Mouse (Mus musculus): ENCODE measurements around the gene Olig2.
"Not testable (repeated sequence)": the region's sequence is repeated elsewhere in the genome, so short reads cannot be mapped to it uniquely, and the experiment has no call there.

Olig2 gene

GRCm38 (mm10) chr16:91226883-91227759, 1.9 kb downstream of the Olig2 start:
- no peak for DNase-seq

DNA sequence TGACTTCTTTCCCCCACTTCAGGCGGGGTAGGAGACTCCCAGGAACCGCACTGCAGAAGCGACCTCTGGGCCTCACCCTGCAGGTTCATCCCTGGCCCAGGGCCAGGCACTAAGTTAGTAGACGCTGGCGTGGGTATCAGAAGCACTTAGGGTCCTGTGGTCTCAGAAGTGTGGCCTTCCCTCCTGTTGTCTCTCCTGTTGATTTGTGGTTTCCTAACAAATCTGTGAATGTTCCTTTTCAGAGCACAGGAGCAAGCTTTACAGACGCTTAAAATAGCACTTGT, 2.4 kb downstream of the Olig2 start:
- DNase-seq, result no peak

- DNase-seq, result no peak
Measured at GRCm38 (mm10) chr16:91228238-91229071, 3.2 kb downstream of the Olig2 start.

GRCm38 (mm10) chr16:91229072-91229348, 3.8 kb downstream of the Olig2 start:
- no peak for DNase-seq

GRCm38 (mm10) chr16:91229643-91230042, 4.4 kb downstream of the Olig2 start:
- DNase-seq, result no peak

- DNase-seq, result no peak
Measured at GRCm38 (mm10) chr16:91231781-91232469, 6.7 kb downstream of the Olig2 start.

GRCm38 (mm10) chr16:91232470-91233240, 7.4 kb downstream of the Olig2 start:
- no peak for DNase-seq

GRCm38 (mm10) chr16:91233241-91233944, 8.1 kb downstream of the Olig2 start:
- no peak for DNase-seq

DNA sequence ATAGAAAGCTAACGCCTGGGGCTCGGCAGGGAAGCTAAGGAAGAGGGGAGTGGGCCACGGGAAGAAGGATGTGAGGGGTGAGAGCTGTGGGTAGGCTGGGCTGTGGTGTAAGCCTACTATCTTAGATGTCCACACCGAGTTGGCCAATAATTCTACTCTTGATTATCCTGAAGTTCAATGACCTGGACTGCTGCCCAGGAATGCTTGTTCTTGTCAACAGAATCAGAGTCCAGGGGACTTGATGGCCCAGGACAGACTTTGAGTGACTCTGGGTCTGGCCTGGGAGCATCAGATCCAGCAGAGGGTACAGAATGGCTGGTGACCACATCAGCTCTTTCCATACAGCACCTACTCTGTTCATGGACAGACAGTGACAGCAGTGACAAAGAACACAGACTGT, 13.8 kb downstream of the Olig2 start:
- no peak for DNase-seq

DNA sequence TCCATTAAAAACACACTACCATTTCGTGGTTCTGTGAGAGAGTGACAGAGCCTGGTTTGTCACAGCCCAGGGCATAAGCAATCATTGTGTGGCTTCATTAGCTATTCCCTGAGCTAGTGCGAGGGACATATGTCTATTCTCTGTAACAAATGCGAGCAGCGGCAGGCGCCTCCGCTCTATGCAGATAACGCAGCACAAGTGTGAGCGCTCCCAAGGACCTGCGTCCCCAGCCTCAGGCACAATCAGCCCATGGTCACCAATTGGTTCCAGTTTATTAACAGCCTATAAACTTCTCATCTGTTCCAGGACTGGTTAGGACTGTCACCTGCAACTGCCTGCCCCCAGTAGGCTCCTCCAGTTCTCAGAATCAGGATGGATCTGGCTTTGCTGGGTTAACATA, 21.0 kb downstream of the Olig2 start:
- DNase-seq, result no peak

DNA sequence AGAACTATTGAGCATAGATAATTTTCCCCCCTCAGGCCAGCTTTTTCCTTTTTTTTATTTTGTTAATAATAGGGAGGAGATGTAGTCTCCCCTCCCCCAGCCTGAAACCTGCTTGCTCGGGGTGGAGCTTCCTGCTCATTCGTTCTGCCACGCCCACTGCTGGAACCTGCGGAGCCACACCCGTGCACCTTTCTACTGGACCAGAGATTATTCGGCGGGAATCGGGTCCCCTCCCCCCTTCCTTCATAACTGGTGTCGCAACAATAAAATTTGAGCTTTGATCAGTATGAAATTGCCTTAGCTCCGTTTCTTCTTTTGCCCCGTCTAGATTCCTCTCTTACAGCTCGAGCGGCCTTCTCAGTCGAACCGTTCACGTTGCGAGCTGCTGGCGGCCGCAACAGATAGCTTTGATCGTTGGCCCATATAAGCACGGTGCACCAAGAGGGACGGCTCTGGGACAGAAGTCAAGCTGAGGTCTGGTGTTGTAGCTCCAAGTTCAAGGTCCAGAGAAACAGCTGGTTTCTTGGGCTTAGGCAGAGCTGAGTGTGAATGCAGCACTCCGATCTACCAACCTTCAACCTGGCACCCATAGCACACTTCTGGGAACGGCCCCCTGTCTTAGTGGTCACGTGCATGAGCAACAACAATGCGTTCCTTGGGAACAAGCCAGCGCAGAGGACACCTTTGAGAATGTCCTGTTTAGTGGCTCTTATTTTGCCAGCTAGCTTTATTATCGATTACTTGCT, 30.3 kb downstream of the Olig2 start:
- not testable (repeated sequence) for DNase-seq

- no peak for DNase-seq
Measured at GRCm38 (mm10) chr16:91258956-91259355, 33.7 kb downstream of the Olig2 start.

GRCm38 (mm10) chr16:91260861-91261260, 35.6 kb downstream of the Olig2 start:
- no peak for DNase-seq

GRCm38 (mm10) chr16:91262467-91263220, 37.4 kb downstream of the Olig2 start:
- no peak for DNase-seq

DNA sequence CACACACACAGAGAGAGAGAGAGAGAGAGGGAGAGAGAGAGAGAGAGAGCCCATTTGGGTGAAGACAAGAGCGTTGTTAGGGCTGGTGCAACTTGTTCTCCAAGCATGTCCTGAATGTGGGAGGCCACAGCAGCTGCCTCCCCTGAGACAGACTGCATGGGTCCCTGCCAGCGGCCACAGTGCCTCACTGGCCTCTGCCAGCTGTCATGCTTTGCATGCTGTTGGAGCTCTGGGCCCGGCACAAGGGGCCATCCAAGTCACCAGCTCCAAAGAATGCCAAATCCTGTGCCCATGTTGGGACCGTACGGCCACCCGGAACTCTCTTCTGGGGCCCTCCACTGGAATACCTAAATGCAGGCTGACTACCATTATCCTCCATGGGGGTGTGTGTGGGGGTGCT, 40.7 kb downstream of the Olig2 start:
- DNase-seq, result peak; percentile 11 to 31

- DNase-seq, result no peak
Measured at GRCm38 (mm10) chr16:91268724-91269452, 43.6 kb downstream of the Olig2 start.

DNA sequence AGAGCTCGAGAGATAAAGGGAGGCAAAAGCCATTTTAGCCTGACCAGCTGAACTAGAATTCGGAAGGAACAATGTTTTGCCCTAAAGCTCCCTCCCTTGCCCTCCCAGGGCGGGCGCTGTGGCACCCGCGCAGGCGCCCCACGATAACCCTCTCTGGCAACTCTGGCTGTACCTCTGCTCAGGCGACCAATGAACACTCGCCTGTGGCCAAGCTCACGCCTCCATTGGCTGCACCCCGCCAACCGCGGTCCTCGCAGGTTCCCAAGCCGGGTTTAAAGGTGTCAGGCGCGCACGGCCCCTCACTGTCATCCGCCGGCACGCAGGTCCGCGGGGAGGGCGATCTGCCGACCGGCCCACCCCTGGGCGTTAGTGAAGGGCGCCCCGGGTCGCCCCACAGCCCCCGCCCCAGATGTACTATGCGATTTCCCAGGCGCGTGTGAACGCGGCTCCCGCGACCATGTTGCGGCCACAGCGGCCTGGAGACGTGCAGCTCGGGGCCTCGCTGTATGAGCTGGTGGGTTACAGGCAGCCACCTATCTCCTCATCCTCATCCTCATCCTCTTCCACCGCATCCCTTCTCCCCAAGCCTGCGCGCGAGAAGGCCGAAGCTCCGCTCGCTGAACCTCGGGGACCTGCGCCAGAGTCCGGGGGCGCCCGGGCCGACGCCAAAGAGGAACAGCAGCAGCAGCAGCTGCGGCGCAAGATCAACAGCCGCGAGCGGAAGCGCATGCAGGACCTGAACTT, 44.4 kb downstream of the Olig2 start, which contains the start of gene Olig1:
Gene Olig1, plus strand, starts transcription at position 305 of the 744 bp plus-strand sequence.
- peak; percentile 36 to 41 for DNase-seq

DNA sequence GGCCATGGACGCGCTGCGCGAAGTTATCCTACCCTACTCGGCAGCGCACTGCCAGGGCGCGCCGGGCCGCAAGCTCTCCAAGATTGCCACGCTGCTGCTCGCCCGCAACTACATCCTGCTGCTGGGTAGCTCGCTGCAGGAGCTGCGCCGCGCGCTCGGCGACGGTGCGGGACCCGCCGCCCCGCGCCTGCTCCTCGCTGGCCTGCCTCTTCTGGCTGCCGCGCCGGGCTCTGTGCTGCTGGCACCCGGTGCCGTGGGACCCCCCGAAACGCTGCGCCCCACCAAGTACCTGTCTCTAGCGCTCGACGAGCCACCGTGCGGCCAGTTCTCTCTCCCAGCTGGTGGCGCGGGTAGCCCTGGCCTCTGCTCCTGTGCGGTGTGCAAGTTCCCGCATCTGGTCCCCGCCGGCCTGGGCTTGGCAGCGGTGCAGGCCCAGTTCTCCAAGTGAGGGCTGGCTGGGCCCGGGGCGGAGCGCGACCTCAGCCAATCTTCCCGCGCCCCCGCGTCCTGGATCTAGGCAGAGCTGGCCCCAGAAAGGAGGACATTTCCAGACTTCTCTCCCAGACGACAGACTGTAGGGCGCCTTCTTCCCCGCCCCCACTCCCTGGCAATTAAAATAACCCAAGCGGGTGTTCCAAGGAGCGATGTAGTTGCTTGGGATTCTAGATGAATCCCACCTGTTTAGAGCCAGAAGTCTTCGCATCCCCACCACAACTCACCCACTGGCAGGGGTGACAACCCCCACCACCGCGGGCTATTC, 45.1 kb downstream of the Olig2 start:
- DNase-seq, result peak in 1 of 2 experiments; percentile 6

All from cerebellum, adult 18-20 months (tissue).